Mouse (Mus musculus): ENCODE data around the gene Ephb1.

The Ephb1 gene

GRCm38 (mm10) chr9:101996771-101997500 is 357.6 kb downstream of the Ephb1 start:
- in situ Hi-C loops (cut with MboI; ENCODE audit: low sequenced_read_pairs): no loop called here

- in situ Hi-C loops (cut with MboI; ENCODE audit: low sequenced_read_pairs): no loop called here
Measured at GRCm38 (mm10) chr9:101996183-101996582, 358.3 kb downstream of the Ephb1 start.

GRCm38 (mm10) chr9:101995423-101996156 is 358.9 kb downstream of the Ephb1 start:
- in situ Hi-C loops (cut with MboI; ENCODE audit: low sequenced_read_pairs): no loop called here

GRCm38 (mm10) chr9:101994086-101994485 is 360.4 kb downstream of the Ephb1 start:
- in situ Hi-C loops (cut with MboI; ENCODE audit: low sequenced_read_pairs): no loop called here

- in situ Hi-C loops (cut with MboI; ENCODE audit: low sequenced_read_pairs): no loop called here
Measured at GRCm38 (mm10) chr9:101990836-101991235, 363.7 kb downstream of the Ephb1 start.

- in situ Hi-C loops (cut with MboI; ENCODE audit: low sequenced_read_pairs): no loop called here
Measured at GRCm38 (mm10) chr9:101990032-101990431, 364.5 kb downstream of the Ephb1 start.

- in situ Hi-C loops (cut with MboI; ENCODE audit: low sequenced_read_pairs): no loop called here
Measured at GRCm38 (mm10) chr9:101986910-101987309, 367.6 kb downstream of the Ephb1 start.

- in situ Hi-C loops (cut with MboI; ENCODE audit: low sequenced_read_pairs): no loop called here
Measured at GRCm38 (mm10) chr9:101982378-101982777, 372.1 kb downstream of the Ephb1 start.

GRCm38 (mm10) chr9:101981161-101981560 is 373.3 kb downstream of the Ephb1 start:
- in situ Hi-C loops (cut with MboI; ENCODE audit: low sequenced_read_pairs): no loop called here

- in situ Hi-C loops (cut with MboI; ENCODE audit: low sequenced_read_pairs): no loop called here
Measured at GRCm38 (mm10) chr9:101976884-101977465, 377.5 kb downstream of the Ephb1 start.

GRCm38 (mm10) chr9:101972314-101972713 is 382.2 kb downstream of the Ephb1 start:
- in situ Hi-C loops (cut with MboI; ENCODE audit: low sequenced_read_pairs): no loop called here

GRCm38 (mm10) chr9:101971806-101972205 is 382.7 kb downstream of the Ephb1 start:
- in situ Hi-C loops (cut with MboI; ENCODE audit: low sequenced_read_pairs): no loop called here

GRCm38 (mm10) chr9:101956228-101956627 is 398.3 kb downstream of the Ephb1 start:
- in situ Hi-C loops (cut with MboI; ENCODE audit: low sequenced_read_pairs): no loop called here

GRCm38 (mm10) chr9:101954529-101954928 is 400.0 kb downstream of the Ephb1 start:
- in situ Hi-C loops (cut with MboI; ENCODE audit: low sequenced_read_pairs): no loop called here

GRCm38 (mm10) chr9:101950101-101950500 is 404.4 kb downstream of the Ephb1 start:
- in situ Hi-C loops (cut with MboI; ENCODE audit: low sequenced_read_pairs): no loop called here

GRCm38 (mm10) chr9:101945814-101946213 is 408.7 kb downstream of the Ephb1 start:
- in situ Hi-C loops (cut with MboI; ENCODE audit: low sequenced_read_pairs): no loop called here

GRCm38 (mm10) chr9:101945326-101945725 is 409.2 kb downstream of the Ephb1 start:
- in situ Hi-C loops (cut with MboI; ENCODE audit: low sequenced_read_pairs): no loop called here

- in situ Hi-C loops (cut with MboI; ENCODE audit: low sequenced_read_pairs): no loop called here
Measured at GRCm38 (mm10) chr9:101942058-101942669, 412.3 kb downstream of the Ephb1 start.

- in situ Hi-C loops (cut with MboI; ENCODE audit: low sequenced_read_pairs): no loop called here
Measured at GRCm38 (mm10) chr9:101940182-101940581, 414.3 kb downstream of the Ephb1 start.

GRCm38 (mm10) chr9:101939006-101939405 is 415.5 kb downstream of the Ephb1 start:
- in situ Hi-C loops (cut with MboI; ENCODE audit: low sequenced_read_pairs): no loop called here

GRCm38 (mm10) chr9:101938066-101938465 is 416.4 kb downstream of the Ephb1 start:
- in situ Hi-C loops (cut with MboI; ENCODE audit: low sequenced_read_pairs): no loop called here

All from CH12F3 (cell line).